Mouse (Mus musculus) embryo, embryonic 9.5 days (tissue): ENCODE data around the gene Glb1l2.
A peak's percentile ranks its signal among the peaks of the same experiment; 100 is the strongest.

Experiments
- DNase-seq: peaks from one replicate; pipeline ENCODE4 v3.0.0-alpha.2; 2017; ENCODE audit errors: extremely low spot score

Glb1l2 gene

DNA sequence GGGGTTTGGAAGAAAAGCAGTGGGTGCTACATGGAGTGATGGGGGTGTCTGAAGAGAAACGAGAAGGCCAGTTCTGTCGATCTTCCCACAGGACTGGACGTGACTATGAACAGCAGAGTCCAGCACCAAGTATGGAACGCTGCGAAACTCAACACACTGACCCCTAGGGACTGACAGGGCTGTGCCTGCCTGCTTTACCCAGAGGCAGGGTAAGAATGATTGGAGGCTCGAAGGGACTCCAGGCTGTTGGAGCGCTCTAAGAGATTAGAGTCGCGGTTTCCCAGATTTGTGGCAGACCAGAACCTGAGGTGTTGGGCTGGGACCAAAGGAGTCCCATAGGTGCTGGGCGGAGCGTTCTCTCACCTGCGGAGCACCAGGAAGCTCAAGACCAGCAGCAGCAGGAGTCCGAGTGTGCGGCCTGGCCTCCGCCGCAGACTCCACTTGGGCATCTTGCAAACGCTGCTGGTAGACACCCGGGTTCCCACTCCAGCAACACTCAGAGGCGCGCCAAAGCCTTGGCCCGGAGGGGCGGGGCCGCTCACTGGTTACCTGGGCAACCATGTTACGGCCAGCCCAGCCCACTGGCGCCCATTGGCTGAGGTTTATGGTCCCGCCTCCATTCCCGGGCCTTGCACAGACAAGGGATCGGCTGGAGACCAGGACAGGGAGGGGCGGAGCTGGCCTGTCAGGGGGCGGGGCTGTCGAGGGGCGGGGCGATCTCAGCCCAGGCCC is at the start of gene Glb1l2:
Glb1l2 (minus strand) TSS at position 534 of the 732 bp plus-strand sequence.
- DNase-seq, result peak; percentile 97

DNA sequence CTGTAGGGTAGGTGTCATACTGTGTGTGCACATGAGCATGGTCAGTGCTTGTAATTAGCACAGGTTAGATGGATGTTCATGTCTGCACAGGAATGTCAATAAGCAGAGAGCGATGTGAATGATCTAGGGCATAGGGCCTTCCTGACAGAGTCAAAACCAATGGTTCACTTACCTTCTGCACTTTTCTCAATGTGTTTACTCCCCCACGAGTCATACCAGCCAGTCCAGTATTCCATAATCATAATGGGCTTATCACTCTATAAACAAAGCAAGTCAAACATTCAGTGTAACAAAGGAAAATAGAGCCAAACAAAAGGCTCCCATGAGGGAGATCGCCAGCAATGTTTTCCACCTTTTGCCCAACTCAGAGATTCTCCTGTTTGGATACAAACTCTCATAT is 24.8 kb upstream of the Glb1l2 start:
- no peak for DNase-seq

DNA sequence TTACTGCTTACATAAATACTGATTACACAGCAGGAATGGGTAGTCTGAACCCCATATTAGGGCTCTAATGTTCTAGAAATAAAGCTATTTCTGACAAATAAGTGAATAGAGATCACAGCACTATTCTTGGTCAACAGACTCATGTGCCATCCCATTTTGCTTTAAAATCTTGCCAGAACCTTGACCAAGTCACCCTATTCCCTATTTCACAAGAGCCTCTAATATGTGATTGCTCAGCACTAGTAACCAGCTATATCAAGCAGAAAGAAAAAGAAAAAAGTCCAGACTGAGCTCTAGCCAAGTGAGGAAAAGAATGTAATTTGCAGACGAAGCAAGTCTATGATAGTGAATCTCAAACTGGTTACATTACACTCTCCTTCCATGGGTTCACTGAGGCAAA is 13.7 kb upstream of the Glb1l2 start:
- DNase-seq, result no peak

DNA sequence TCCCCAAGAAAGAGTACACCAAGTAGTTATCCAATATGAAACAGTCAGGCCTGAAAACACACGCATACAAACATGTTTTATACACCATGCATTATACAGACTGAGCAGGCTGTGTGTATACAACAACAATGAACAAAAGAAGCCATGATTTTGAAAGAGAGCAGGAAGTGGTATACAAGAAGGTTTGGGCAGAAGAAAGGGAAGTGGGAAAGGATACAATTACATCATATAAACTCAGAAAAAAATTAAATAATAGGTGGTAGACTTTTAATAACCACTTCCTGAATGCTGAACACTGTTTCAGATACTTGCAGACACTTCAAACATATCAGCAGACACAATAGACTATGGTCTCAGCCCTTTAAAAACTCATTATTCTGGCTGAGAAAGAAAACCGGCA is 2.5 kb upstream of the Glb1l2 start:
- DNase-seq, result no peak

DNA sequence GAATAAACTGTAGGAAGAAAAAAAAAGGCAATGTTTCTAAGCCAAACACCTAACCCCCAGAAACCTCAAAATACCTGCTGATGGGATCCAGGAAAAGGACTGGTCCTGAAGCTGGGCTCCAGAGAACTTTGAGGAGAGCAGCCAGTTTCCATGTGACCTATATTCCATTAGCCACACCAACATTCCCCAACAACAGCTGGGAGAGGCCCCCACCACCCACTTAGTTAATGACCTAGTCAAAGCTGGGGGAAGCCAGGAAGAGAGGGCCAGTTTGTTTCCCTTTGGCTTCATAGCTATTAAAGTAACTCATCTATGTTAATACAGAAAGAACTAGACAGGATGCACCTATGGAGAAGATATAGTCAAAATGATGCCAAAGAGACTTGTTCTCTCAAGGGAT is 1.9 kb downstream of the Glb1l2 start:
- DNase-seq, result no peak

DNA sequence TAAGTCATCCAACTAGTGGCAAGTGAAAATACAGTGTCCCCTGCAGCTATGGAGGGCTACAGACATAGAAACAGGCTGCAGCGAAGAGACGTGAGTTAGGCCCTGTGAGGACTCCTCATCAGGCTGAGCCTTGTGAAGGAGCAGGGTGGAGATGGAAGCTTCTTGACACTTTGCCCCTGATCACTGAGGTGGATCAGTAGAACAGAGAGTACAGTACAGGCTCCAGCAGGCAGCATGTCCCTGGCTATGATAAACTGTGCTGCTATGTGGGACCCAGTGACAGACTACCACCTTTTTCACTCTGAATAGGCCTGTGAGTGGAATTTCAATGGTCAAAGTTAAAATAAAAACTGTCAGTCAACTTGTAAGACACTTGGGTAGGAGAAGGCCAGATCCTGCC is 5.9 kb downstream of the Glb1l2 start:
- DNase-seq, result no peak

DNA sequence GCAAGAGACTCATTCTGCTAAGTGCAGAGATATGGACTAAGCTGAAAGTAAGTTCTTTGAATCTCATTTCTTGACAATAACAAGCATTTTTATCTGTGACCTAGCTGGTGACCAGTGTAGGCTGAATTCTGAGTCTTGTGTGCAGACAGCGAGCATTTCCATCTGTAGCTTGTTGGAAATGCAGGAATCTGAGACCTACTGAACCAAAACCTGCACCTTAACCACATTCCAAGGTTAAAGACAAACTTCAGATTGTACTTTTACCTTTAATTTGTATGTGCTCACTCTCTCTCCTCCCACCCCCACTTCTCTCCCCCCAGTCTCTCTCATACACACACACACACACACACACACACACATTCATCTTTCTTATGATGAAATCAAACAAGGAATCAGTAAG is 7.5 kb downstream of the Glb1l2 start:
- DNase-seq, result no peak

DNA sequence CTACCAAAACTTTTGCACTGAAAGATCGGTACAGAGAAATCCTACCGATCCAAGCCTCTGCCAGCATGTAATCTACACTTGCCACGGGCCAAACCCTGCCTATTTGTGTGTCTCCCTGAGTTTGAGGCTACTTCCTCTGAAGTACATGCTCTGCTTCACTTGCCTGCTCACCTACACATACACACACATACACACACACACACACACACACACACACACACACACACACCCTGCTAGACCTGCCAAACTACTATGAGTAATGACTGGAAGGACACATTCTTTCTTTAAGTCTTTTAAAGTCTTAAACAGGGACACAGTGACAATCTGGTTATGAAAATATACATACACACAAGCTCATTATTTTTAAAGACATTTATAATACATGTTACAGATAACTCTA is 8.1 kb downstream of the Glb1l2 start:
- no peak for DNase-seq

DNA sequence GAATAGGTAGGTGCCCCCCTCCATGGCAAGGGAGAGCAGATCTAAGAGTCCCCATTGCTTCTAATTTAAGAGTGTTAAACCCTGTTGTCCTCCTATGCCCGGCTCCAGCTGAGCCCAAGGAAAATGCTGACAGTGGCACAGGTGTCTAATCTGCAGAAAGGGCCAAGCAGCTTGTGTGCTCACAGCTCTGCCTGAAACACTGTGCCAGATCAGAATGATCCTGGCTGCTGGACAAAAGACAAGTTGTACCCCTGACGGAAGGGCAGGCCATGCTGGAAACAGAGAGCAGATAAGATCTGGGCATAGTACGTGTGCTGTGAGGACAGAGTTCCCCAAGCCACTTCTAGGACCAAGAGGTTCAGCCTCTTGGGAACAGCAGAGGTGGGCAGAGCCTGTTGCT is 13.4 kb downstream of the Glb1l2 start:
- DNase-seq, result no peak

DNA sequence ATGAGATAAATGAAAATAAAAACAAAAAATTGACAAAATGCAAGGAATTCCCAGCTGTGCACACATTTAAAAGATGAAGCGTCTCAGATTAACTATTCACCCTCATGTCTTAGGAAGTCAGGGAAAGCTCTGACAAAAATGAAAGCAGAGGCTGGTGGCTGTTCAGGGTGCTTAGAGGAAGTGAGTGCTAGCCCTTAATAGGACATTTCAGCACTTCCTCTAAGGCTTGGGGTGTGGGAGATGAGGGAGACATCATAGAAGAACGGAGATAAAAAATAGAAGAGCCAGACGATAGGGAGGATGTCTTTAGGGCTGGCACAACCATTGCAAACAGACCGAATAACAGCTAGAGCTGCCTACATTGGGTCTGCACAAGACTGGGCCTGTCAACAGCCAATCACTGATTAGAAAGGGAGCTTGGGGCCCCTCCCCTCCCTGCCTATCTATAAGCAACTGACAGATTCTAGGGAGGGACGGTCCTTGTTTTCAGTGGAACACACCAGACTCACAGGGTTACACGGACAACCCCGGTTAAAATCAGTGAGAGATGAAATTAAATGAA is 22.8 kb downstream of the Glb1l2 start:
- DNase-seq, result no peak

DNA sequence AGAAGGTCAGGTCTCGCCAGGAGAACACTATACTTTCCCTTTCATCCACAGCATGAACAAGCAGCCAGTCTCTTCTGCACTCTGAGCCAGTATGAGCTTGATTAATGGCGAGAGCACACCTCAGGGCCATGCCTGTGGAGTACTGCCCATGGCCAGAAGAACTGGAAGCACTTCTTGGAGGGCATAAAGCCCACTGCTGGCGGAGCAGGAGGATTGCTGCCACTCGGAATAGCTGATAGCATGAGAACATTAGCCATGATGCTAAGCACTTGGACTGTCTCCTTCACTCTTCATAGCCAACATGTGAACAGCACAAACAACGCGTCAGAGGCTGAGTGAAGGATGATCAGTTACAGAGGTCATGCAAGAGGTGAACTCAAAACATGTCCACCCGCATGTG is 27.8 kb downstream of the Glb1l2 start:
- DNase-seq, result no peak

DNA sequence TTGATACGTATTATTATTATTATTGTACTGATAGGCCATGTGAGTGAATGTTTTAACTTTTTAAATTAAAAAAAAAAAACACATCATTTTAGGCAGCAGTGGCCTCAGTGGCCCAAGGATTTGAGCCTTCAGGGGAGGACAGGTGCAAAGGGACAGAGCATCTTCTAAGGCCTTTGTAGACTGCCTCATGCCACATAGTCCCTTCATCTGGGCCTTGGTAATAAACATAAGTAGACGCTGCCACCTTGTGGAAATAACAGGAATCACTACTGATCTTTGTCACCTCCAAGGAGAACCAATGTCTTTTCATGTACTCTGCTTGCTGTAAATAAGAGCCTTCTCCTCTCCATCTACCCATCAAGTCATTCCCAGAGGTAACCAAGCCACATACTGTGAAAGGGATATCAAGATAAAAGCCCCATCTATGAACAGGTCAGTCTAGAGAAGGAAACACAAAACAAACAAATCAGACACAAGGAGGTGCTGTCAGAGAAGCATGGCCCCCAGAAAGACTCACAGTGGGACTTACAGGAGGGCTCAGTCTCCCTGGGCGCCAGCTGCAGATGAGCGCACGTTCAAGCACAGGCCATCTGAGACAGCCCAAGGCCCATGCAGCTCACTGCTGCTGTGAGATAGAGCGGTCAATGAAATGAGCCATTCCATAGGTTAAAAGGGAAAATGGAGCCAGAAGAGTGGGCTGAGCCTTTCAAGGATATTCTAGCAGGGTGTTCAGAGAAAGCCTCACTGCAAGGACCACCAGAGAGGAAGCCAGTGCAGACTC is 30.0 kb downstream of the Glb1l2 start:
- peak; percentile 53 for DNase-seq

DNA sequence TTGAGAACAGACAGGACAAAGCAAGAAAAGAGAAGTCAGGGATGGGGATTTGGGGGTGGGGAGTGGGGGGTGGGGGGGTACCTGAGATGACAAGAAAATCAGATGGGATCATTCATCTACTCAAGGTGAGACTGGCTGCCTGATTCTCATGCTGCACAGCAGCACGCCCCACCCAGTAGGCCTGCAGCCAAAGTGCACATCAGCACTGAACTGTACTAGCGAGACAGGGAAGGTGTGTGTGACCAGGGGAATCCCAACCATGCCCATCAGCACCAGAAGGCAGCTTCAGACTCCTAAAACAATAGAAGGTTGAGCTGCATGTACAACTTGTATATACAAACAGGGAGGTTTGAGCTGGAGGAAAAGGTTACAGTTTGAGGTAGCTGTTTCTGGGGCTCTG is 30.6 kb downstream of the Glb1l2 start:
- DNase-seq, result no peak

DNA sequence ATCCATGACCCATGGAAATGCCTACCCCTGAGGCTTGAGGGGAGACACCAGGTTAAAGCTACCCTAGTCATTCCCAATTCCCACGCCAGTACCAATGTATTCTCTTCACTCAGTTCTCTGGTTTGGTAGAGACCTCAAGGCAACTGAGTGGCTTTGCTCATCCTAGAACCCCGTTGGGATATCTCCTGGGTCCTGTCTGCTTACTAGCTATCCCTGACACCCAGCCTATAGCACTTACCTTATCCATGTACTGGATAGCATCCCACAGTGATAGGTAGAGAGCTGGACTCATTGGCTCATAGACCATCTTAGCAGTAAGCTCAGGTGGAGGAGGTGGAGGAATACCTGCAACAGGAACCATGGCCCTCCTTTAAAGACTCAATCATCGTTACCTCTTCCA is 38.1 kb downstream of the Glb1l2 start:
- no peak for DNase-seq

DNA sequence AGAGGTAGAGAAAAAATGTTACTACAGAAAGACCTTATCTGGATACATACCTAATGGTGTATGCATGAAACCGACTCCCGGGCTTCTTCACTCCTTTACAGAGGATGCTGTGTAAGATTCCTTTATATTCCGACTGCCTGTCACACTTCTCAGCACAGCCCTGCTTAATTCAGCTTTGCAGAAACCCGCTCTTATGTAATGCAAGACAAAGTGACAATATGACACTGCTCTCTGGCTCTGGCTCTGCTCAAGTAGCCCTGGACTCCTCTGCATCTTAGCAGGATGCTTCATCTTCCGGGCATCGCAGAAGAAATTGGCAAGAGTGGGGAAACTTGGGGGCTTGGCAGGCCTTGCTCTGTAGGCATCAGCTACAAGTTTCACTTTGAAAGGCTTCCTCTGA is 43.8 kb downstream of the Glb1l2 start:
- DNase-seq, result no peak

DNA sequence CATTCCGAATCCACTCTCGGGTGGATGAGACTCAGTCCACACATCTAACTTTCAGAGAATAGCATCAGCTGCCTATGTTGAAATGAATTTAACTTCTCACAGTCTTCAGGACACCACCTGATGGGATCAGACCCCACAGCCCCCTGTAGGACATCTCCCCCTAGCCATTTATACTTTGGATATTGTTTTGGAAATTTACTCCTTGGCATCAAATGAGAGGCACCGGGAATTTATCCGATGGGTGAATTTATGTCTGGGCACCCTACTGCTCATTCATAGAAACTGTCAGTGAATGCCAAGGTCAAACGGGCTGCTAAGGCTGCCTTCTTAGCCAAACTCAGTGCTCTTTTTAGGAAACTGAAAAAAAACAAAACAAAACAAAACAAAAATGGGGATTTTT is 45.7 kb downstream of the Glb1l2 start:
- DNase-seq, result no peak

DNA sequence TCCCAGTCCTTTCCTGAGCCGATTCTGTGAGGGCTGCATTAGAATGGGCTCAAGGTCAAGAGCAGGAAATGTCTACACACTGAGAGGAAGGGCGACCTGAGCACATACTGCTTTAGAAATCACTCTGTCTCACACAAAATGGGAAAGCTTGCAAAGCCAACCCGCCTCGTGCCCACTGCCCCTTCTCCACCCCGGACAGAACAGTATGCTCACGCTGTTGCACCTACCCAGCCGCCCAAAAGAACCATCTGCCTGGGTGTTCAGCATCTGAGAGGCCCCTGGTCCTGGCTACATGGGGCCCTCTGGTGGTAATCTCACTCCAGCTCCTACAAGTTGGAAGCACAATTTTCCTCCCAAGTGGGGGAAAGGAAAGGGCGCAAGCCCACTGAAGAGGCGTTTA is 46.2 kb downstream of the Glb1l2 start:
- DNase-seq, result peak; percentile 45

DNA sequence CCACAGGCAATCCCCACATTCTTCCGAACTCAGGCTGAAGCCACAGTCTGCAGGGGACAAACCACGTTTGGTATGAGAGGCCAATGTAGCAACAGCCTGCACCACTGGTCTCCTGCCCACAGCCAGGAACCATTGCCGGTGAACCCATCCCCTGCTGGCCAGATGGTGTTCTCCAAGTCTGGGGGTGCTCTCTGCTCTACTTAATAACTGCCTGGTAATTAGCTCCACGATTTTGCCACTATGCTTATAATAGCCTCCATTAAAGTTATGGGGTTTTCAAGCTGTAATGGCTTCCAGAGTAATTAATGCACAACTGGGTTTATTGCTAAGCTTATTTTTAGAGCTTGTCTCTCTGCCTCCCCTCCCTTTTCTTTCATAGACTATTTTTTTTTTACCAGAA is 57.4 kb downstream of the Glb1l2 start:
- no peak for DNase-seq

DNA sequence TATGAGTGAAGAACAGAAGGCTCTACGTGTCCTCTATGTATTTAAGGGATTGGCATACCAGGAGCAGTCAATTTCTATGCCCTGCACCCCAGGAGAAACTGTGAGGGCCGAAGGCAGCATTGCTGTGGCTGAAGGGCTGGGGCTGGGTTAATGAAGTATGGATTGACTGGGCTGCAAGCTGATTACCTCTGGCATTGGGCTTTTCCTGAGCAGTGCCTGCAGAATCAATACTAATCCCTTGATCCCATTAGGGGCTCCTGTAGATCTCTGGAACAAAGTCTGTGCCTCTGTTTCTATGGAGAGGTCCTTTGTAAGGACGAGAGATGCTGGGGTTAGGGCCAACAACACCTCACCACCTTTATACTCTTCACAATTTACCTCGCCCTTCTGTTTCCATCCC is 59.1 kb downstream of the Glb1l2 start:
- no peak for DNase-seq

DNA sequence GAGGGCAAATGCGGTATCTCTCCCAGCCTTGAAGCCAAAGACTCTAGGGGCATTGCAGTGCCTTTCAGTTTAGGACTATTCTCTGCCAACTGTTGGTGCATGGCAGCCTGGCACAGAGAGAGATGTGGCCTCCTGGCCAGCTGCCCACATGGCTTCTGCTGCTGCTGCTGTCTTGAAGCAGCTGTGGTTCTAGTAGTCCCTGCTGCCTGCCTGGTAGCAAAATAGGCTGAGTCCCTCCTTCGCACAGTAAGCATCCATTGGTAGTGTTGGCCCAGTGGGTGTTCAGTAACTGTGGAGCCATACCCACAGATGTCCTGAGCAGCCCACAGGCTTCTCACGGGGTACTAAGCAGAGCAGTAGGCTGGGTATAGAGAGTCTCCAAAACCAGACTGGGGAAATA is 63.5 kb downstream of the Glb1l2 start:
- no peak for DNase-seq

DNA sequence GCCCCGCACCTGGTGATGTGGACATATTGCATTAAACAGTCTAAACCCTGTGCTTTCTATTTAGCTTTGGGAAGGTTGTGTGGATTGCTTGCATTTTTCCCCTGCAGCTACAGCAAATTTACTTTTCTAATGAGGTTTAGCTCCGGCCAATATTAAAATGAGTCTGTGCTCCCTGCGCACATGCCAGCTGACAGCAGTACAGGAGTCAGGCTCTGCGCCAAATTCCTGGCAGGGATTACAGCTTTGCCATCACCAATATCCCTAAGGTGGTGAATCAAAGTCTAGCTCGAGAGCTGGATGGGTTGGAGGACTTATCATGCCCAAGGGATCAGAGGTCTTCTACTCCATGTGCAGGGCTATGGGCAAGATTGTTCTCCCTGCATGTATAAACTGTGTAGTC is 69.2 kb downstream of the Glb1l2 start:
- no peak for DNase-seq

DNA sequence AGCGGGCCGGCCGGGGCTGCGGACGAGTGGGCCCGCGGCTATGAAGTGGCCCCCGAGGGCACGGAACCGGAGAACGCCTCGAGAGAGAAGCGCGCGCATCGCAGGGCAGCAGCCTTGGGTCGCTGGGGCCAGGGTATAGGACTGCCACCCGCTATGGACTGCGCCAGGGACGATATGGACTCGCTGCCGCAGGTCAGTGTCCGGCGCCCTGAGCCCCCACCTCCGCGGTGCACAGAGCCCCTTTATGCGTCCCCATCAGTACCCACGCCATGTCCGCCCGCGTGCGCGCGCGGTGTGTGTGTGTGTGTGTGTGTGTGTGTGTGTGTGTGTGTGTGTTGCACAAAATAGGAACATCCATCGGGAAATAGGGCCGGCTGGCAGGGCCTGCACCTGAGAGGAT is 72.3 kb downstream of the Glb1l2 start:
- DNase-seq, result peak; percentile 35

DNA sequence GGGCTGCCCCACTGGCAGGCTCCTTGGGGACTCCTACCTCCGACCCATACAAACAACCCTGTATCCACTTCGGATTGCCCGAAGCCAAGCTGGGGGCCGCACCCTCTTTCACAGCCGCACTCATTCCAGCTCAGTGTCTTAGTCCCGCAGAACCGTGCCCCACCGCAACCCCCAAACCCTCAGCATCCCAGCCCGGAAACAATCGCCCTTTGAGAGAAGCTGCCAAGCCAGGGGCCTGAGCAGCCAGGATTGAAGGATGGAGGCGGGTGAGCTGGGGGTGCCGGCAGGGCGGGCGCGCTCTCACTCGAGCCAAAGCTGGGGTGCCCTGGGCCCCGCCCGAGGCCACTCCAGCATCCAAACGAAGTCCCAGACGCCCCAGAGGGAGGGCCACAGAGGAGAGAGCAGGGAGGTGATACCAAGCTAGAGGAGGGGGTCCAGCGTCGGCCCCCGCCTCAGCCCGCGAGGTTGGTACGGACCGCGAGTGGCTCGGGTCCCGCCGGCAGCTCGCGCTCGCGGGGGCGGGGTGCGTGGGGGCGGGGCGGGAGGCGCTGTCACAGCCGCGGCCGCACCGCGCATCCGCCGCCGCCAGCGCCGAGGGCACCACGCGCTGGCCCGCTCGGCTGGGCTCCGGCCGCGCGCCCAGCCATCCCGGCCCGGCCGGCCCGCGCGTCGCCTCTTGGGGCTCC is 72.9 kb downstream of the Glb1l2 start, which contains the start of gene B3gat1:
B3gat1 (plus strand) TSS at position 523 of the 686 bp plus-strand sequence.
- DNase-seq, result peak; percentile 57
